Mouse (Mus musculus) large intestine, adult 2 months (tissue): ENCODE results near the gene Pald1. TPM values are rescaled to one million over a fixed set of nuclear protein-coding genes. Genes with fewer than 3 reads are reported as not detected.

Source experiments
- DNase-seq: peaks from one replicate; pipeline ENCODE4 v3.0.0-alpha.2; 2012; ENCODE audit warnings: low read depth, low spot score
- WGBS: fragments of 180-500 bp; shearing (Covaris S2); methylation state at CpG from one replicate; pipeline ENCODE4 v1.1.7; 2018; 5-methylcytosine and 5-hydroxymethylcytosine counted together
- polyA plus RNA-seq: library from polyadenylated mRNA; depleted of rRNA; stranded (reverse); fragments of >200 nt; gene quantifications from 2 replicates; pipeline ENCODE4 v1.2.3, GENCODE M21; 2012

The Pald1 gene
- polyA plus RNA-seq, 1 experiment: 3.3 TPM

GRCm38 (mm10) chr10:61409776-61410175, 26.4 kb upstream of the Pald1 start:
- 20% methylated on average over 4 of the region's 4 CpGs for WGBS
- DNase-seq: no peak

DNA sequence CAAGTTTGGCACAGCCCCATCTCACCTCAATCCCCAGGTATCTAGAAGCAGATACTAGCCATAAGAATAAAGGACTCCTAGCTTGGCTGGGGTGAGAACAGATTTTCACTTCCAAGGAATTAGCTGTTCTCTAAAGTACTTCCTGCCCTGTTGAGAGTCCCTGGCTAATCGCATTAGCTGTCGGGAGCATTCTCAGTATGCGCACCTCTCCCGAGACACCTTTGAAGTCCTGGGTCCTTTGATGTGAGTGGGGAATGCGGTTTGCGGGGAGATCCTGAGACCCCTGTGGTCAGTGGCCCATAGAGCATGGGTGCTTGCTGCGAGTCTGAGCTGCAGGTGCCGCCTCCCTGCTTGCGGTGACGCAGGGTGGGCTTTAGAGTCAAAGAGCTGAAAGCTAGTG, 22.6 kb upstream of the Pald1 start:
- DNase-seq: no peak
- 35% methylated on average over 10 of the region's 10 CpGs for WGBS

- 45% methylated on average over 2 of the region's 2 CpGs for WGBS
These were observed 19.6 kb upstream of the Pald1 start for GRCm38 (mm10) chr10:61402911-61403310.

DNA sequence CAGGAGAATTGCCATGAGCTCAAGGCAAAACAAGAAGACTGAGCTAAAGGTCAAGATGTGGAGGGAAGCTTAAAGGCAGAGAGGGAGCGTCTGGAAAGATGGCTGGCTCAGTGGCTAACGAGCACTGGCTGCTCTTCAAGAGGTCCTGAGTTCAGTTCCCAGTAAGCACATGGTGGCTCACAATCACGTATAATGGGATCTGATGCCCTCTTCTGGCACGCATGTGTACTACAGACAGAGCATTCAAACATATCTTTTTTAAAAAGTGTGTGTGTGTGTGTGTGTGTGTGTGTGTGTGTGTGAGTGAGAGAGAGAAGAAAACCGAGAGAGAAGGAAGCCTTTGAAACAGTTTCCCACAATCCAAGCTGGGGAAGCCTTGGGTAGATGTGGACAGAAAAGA, 19.1 kb upstream of the Pald1 start:
- no peak for DNase-seq
- WGBS: 68% methylated on average over 5 of the region's 5 CpGs

More at GRCm38 (mm10) chr10:61402911-61403310, 19.6 kb upstream of the Pald1 start:
- no peak for DNase-seq

GRCm38 (mm10) chr10:61400407-61400806, 17.1 kb upstream of the Pald1 start:
- 89% methylated on average over 5 of the region's 5 CpGs for WGBS
- no peak for DNase-seq

DNA sequence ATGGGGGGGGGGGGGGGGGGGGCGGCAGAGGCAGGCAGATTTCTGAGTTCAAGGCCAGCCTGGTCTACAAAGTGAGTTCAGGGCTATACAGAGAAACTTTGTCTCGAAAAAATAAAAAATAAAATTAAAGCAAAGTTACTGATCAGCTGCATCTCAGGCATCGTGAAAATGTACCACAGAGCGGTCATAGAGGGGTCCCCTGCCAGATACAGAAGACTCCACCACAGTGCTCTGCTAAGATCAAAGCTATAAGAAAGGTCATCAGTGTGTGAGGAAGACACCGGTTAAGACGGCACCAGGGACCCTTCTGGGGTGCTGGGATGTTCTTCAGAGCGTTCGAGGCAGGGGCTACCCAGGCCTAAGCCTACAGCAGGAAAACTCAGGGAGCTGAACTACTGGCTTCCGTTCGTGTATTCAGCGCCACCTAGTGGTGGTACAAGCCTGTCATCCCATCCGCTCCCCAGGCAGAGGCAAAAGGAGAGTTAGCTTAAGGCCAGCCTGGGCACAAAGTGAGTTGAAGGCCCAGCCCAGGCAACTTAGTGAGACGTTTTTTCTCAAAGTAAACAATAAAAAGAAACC, 15.9 kb upstream of the Pald1 start:
- WGBS: 25% methylated on average over 13 of the region's 13 CpGs
- peak; percentile 24 for DNase-seq

- WGBS: 71% methylated on average over 3 of the region's 3 CpGs
- no peak for DNase-seq
These were observed 14.8 kb upstream of the Pald1 start for GRCm38 (mm10) chr10:61398125-61398524.

GRCm38 (mm10) chr10:61394476-61395136, 11.3 kb upstream of the Pald1 start:
- 18% methylated on average over 9 of the region's 9 CpGs for WGBS
- DNase-seq: no peak

- DNase-seq: no peak
- WGBS: 34% methylated on average over 4 of the region's 4 CpGs
These were observed 9.3 kb upstream of the Pald1 start for GRCm38 (mm10) chr10:61392584-61392983.

DNA sequence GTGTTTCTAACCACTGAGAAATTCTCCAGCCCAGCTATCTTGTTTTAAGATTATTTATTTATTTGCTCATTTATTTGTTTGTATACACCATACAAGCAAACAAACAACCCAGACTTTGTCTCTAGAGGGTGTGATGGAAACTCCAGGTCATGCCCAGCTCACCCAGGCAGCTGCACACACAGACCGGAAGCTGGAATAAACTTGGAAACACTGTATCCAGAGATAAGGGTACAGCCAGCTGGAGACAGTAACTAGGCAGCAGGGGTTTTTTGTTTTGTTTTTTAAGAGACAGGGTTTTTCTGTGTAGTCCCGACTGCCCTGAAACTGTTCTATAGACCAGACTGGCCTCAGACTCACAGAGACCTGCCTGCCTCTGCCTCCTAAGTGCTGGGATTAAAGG, 6.8 kb upstream of the Pald1 start:
- DNase-seq: no peak
- 61% methylated on average over 2 of the region's 2 CpGs for whole genome bisulfite sequencing

- 73% methylated on average over 5 of the region's 5 CpGs for WGBS
- DNase-seq: no peak
These were observed 5.7 kb upstream of the Pald1 start for GRCm38 (mm10) chr10:61389020-61389419.

GRCm38 (mm10) chr10:61386284-61386683, 3.0 kb upstream of the Pald1 start:
- 68% methylated on average over 6 of the region's 6 CpGs for WGBS
- no peak for DNase-seq

DNA sequence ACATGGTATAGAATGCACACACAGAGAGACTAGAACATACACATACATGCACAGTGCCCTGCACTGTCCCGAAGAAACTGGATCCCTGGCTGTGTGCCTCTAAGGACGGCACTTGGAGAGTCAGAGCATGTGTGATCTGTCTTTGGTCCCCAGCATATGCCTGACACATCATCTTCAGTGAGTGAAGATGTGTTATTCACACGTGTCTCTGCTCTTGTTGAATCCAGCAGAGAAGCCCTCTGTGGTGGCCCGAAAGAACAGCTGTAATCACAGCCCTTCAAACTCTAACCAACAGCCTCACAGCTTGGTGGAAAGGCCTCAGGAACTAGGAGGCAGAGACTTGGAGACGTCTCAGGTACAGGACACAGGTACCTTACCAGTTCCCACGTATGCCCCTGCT, 1.8 kb upstream of the Pald1 start:
- 84% methylated on average over 6 of the region's 6 CpGs for WGBS
- no peak for DNase-seq

DNA sequence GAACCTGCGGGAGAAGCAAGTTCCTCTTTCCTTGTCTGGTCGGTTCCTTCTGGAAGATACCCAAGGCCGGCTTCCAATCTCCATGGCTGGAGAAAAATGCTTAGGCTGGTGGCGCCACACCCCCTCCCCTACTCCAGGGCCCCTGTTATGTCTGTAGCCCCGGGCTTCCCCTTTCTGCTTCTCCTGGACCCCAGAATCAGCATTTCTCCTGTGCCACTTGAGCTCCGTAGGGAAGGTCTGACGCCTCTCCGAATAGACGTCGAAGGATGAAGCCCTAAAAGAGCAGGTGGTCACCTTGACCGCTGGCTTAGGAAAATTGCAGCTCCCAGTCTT, 351 bp upstream of the Pald1 start:
- 19% methylated on average over 11 of the region's 11 CpGs for WGBS
- DNase-seq: no peak

DNA sequence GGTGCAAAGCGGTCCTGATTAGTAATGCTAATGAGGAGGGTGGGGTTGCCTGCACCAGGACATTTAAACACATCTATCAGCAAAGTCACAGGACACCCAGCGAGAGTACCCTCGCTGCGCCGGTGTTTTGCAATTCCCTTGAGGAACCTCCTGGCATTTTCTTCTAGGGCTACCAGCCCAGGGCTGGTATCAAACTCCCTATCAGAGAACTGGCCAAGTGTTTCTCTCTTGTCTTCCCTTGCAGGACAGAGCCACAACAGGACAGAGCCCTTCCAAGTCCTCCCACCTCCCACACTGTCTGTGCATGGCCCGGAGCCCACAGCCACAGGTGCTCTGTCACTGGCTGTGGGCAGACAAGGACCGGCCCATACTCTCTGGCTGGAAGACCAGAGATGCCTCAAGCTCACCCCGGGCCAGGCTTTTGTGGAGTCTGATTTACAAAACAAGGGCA, 1.0 kb downstream of the Pald1 start:
- 14% methylated on average over 8 of the region's 8 CpGs for WGBS
- no peak for DNase-seq

GRCm38 (mm10) chr10:61381823-61382222, 1.5 kb downstream of the Pald1 start:
- WGBS: 30% methylated on average over 8 of the region's 8 CpGs
- no peak for DNase-seq

- DNase-seq: no peak
- WGBS: 41% methylated on average over 9 of the region's 9 CpGs
These were observed 3.1 kb downstream of the Pald1 start for GRCm38 (mm10) chr10:61380186-61380585.

DNA sequence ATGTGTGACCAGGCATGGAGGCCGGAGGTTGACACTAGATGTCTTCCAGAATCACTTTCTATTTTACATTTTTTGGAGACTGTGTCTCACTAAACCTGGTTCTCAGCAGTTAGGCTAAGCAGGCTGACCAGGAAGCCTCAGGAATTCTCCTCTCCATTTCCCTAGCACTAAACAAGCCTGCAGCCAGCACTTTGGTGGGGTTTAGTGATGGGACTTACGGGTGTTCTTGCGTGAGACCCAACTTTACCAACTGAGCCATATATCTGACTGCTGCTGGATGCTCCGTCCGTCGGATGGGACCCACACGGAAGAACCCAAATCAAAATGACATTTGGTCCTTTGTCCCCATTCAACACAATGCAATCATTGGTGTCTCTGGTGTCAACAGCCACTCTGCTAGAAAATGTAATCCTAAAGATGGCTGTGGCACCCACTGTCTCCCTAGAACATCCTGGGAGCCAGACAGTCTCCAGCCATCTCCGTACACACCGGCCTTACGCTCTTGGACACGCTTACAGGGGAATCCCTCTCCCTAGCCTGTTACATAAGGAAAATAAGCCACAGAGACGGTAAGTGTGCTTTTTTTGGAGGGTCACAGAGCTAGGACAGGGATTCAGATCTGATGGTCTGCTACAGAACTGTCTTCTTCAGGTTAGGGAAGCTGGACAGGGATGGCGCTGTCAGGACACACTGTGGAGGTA, 3.8 kb downstream of the Pald1 start:
- no peak for DNase-seq
- WGBS: 85% methylated on average over 13 of the region's 13 CpGs

DNA sequence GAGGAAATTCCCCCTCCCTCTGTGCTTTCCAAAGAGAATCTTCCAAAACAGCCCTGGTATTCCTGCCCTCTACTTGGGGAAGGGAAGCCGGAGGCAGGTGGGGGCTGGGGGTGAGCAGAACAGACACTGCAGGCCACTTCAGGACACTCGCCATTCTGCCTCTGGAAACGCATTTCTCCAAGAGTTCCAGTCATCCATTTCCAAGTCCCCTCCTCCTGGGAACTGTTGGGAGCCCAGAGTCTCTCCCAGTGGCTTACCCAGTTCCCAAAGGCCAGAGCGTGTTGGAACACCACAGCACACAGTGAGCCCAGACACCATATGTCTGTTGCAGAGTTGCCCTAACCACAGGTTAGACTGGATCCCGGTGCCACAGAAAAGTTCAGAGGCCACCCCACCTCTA, 4.6 kb downstream of the Pald1 start:
- 92% methylated on average over 5 of the region's 5 CpGs for WGBS
- DNase-seq: no peak

DNA sequence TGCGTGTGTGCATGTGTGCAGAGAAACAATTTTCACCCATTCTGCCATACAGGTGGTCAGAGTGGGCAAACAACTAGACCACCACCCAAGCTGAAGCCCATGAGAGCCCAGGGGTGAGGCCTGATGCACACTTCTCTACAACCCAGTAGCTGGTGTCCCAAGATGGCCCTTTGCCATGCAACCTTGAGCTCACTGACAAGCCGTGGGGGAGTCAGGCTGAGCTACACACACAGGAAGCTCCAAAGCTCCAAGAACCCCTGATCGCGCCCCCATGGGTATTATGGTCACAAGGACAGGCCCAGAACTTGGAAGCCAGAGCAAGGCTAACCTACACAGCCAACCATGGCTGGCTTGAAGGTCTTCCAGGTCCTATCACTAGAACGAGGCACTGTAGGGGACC, 5.3 kb downstream of the Pald1 start:
- DNase-seq: no peak
- WGBS: 85% methylated on average over 5 of the region's 5 CpGs
